10 mouse cellular contexts compared by ENCODE assay signal in the genomic region with DNA sequence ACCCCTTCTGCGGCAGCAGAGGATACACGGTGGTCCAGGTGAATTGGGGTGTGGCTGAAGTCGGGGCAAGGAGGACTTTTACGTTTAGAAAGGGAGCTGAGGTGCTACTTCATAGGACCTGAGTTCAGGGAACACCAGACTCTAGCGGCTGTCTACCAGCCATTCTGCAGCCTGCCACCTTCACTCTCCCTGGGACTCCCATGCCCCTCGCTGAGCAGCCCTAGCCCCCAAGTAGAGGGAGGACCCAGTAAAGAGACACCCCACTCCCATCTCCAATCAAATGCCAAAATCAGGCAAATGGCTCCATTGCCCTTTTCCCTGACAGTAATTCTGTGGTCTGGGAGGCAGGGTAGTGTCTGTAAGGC. TPM values are rescaled to one million over a fixed set of nuclear protein-coding genes. Genes with fewer than 3 reads are reported as not detected.
A peak's percentile ranks its signal among the peaks of the same experiment; 100 is the strongest.
DNase-seq lines count a peak whose midpoint lies in the region; ATAC-seq and TF ChIP-seq lines count a peak whose summit lies in the region.
"Had no signal": no experiment of that assay in that cellular context is flagged by ENCODE, and none has a peak within 500 bp of the region (broad histone marks: within the 10 kb centered on the region; RNA-seq: fewer than 3 reads in every experiment).

No protein-coding gene starts in this region.

- no peak overlapping the region; the same call in 1 of the 2 replicates for H3K9ac ChIP-seq in forebrain, postnatal 0 days
- H3K9ac ChIP-seq in lung, embryonic 14.5 days, result peak overlapping the region; percentile 31; the same call in 1 of the 2 replicates
- peak overlapping the region; percentile 34 for H3K9ac ChIP-seq in liver, embryonic 16.5 days (ENCODE audit: low read depth, low read length)

- no peaks in the 10 kb centered on the region for H3K9me3 ChIP-seq in forebrain, postnatal 0 days (ENCODE audit: low read length)
- no peaks in the 10 kb centered on the region for H3K9me3 ChIP-seq in forebrain, embryonic 10.5 days
- H3K9me3 ChIP-seq in lung, embryonic 14.5 days (ENCODE audit: low read depth, low read length), result no peaks in the 10 kb centered on the region
- H3K9me3 ChIP-seq in liver, embryonic 16.5 days (replicated peaks; ENCODE audit: control insufficient read depth, low read length), result no peaks in the 10 kb centered on the region

- no peak for DNase-seq in forebrain, postnatal 0 days
- no peak for DNase-seq in forebrain, embryonic 10.5 days (ENCODE audit: extremely low spot score, low spot score)
- DNase-seq in lung, embryonic 14.5 days, result no peak
- DNase-seq in lung, postnatal 10 days, result no peak
- no peak for DNase-seq in retina, embryonic 14.5 days (ENCODE audit: low spot score)
- no peak for DNase-seq in layer of hippocampus, postnatal 36 days

- TF ChIP-seq POLR2A in embryonic fibroblast, embryonic 13.5 days (IDR thresholded peaks at IDR 0.05; ENCODE audit: low read depth, low read length), result no peak

- H3K36me3 ChIP-seq in forebrain, postnatal 0 days (ENCODE audit: insufficient read depth), result peaks cover 34% of the 10 kb centered on the region
- H3K36me3 ChIP-seq in forebrain, embryonic 10.5 days (replicated peaks), result peaks cover 41% of the 10 kb centered on the region
- peaks cover 38% of the 10 kb centered on the region for H3K36me3 ChIP-seq in lung, embryonic 14.5 days (ENCODE audit: insufficient read depth)
- H3K36me3 ChIP-seq in liver, embryonic 16.5 days (ENCODE audit: control insufficient read depth, insufficient read depth), result peaks cover 40% of the 10 kb centered on the region

- H3K4me3 ChIP-seq in forebrain, postnatal 0 days (ENCODE audit: low read depth, low read length), result no peak overlapping the region
- no peak overlapping the region; the same call in 1 of the 2 replicates for H3K4me3 ChIP-seq in forebrain, embryonic 10.5 days
- H3K4me3 ChIP-seq in lung, embryonic 14.5 days (ENCODE audit: low read depth, low read length), result peak overlapping the region; percentile 11; the same call in 1 of the 2 replicates
- peak overlapping the region; percentile 15 for H3K4me3 ChIP-seq in embryonic fibroblast, embryonic 13.5 days (ENCODE audit: insufficient read depth, low read length)
- H3K4me3 ChIP-seq in liver, embryonic 16.5 days (ENCODE audit: low read depth, low read length), result peak overlapping the region; percentile 59

- 0 out of 2 replicates have a peak, but pooled peaks have one; percentile 5 for ATAC-seq in forebrain, postnatal 0 days
- peak; percentile 11; the same call in 1 of the 2 replicates for ATAC-seq in lung, embryonic 14.5 days (ENCODE audit: insufficient read depth)
- peak; percentile 4; the same call in 1 of the 2 replicates for ATAC-seq in liver, embryonic 16.5 days (ENCODE audit: low read depth)

- 8% methylated on average over 6 of the region's 6 CpGs for WGBS in forebrain, postnatal 0 days
- WGBS in forebrain, embryonic 10.5 days, result 5% methylated on average over 6 of the region's 6 CpGs
- WGBS in lung, embryonic 14.5 days, result 3% methylated on average over 5 of the region's 6 CpGs
- 5% methylated on average over 6 of the region's 6 CpGs for WGBS in liver, embryonic 16.5 days (ENCODE audit: insufficient replicate concordance)

- no peaks in the 10 kb centered on the region for H3K4me1 ChIP-seq in forebrain, postnatal 0 days (ENCODE audit: insufficient read depth)
- peaks cover 14% of the 10 kb centered on the region for H3K4me1 ChIP-seq in forebrain, embryonic 10.5 days
- H3K4me1 ChIP-seq in lung, embryonic 14.5 days (ENCODE audit: insufficient read depth), result no peaks in the 10 kb centered on the region; the same call in 1 of the 2 replicates
- H3K4me1 ChIP-seq in embryonic fibroblast, embryonic 13.5 days (ENCODE audit: control insufficient read depth, insufficient read depth, low read length), result no peaks in the 10 kb centered on the region
- peaks cover 49% of the 10 kb centered on the region for H3K4me1 ChIP-seq in liver, embryonic 16.5 days (ENCODE audit: control insufficient read depth, low read depth, low read length)

- TF ChIP-seq CTCF in forebrain, postnatal 0 days (IDR thresholded peaks at IDR 0.05; ENCODE audit: low read depth), result no peak
- TF ChIP-seq CTCF in lung, embryonic 14.5 days (IDR thresholded peaks at IDR 0.05; ENCODE audit: low read depth), result no peak
- TF ChIP-seq CTCF in embryonic fibroblast, embryonic 13.5 days (IDR thresholded peaks at IDR 0.05; ENCODE audit: borderline replicate concordance, insufficient read depth, low read length), result no peak

- no peaks in the 10 kb centered on the region for H3K27me3 ChIP-seq in forebrain, postnatal 0 days (ENCODE audit: insufficient read depth, low read length)
- no peaks in the 10 kb centered on the region for H3K27me3 ChIP-seq in forebrain, embryonic 10.5 days (ENCODE audit: poor library complexity, severe bottlenecking)
- H3K27me3 ChIP-seq in lung, embryonic 14.5 days (ENCODE audit: insufficient read depth, low read length), result no peaks in the 10 kb centered on the region
- H3K27me3 ChIP-seq in liver, embryonic 16.5 days (ENCODE audit: control insufficient read depth, insufficient read depth, low read depth, low read length), result no peaks in the 10 kb centered on the region

- no peak overlapping the region for H3K4me2 ChIP-seq in forebrain, postnatal 0 days (ENCODE audit: low read depth)
- peak overlapping the region; percentile 54 for H3K4me2 ChIP-seq in lung, embryonic 14.5 days
- H3K4me2 ChIP-seq in liver, embryonic 16.5 days (ENCODE audit: low read depth, low read length), result peak overlapping the region; percentile 52

- no peak overlapping the region for H3K27ac ChIP-seq in forebrain, postnatal 0 days (ENCODE audit: low read depth, low read length)
- no peak overlapping the region for H3K27ac ChIP-seq in forebrain, embryonic 10.5 days
- no peak overlapping the region for H3K27ac ChIP-seq in lung, embryonic 14.5 days (ENCODE audit: low read depth)
- H3K27ac ChIP-seq in embryonic fibroblast, embryonic 13.5 days (ENCODE audit: insufficient read depth, low read length), result no peak overlapping the region
- peak overlapping the region; percentile 61 for H3K27ac ChIP-seq in liver, embryonic 16.5 days (ENCODE audit: low read length)

RNA-seq across cellular contexts. Expression of a gene that starts 0.3 kb away (rescaled TPM):
- total RNA-seq in forebrain, postnatal 0 days (2014; rRNA removed), result 0.10 and 0.38 TPM in 2 replicates
- 0.10 and 0.19 TPM in 2 replicates for polyA plus RNA-seq in forebrain, postnatal 0 days (2015; fragmentation: Nextera tagmentation; extraction: Ambion mirVana)
- 0.46 and 0.95 TPM in 2 replicates for polyA plus RNA-seq in forebrain, embryonic 10.5 days (2016; fragmentation: Nextera tagmentation; extraction: Ambion mirVana)
- 0.80 and 0.88 TPM in 2 replicates for polyA plus RNA-seq in lung, embryonic 14.5 days (2014; fragmentation: Nextera tagmentation; extraction: Ambion mirVana)
- polyA plus RNA-seq in embryonic fibroblast, embryonic 13.5 days (2011; ENCODE audit: insufficient read length, low read depth, missing spikeins), result 1.5 and 2.9 TPM in 2 replicates
- 10.4 and 10.8 TPM in 2 replicates for polyA plus RNA-seq in liver, embryonic 16.5 days (2015; fragmentation: Nextera tagmentation; extraction: Ambion mirVana)
- under 1 TPM in 1 of 2 experiments, not detected in 1; 0.51 TPM for total RNA-seq in layer of hippocampus, postnatal 36 days (2021)

RNA-seq across cellular contexts. Expression of a gene that starts 15.5 kb away (rescaled TPM):
- 49.8 and 69.9 TPM in 2 replicates for total RNA-seq in forebrain, postnatal 0 days (2014; rRNA removed)
- polyA plus RNA-seq in forebrain, postnatal 0 days (2015; fragmentation: Nextera tagmentation; extraction: Ambion mirVana), result 43.6 and 50.6 TPM in 2 replicates
- 46.8 and 47.7 TPM in 2 replicates for polyA plus RNA-seq in forebrain, embryonic 10.5 days (2016; fragmentation: Nextera tagmentation; extraction: Ambion mirVana)
- polyA plus RNA-seq in lung, embryonic 14.5 days (2014; fragmentation: Nextera tagmentation; extraction: Ambion mirVana), result 58.6 and 59.1 TPM in 2 replicates
- polyA plus RNA-seq in embryonic fibroblast, embryonic 13.5 days (2011; ENCODE audit: insufficient read length, low read depth, missing spikeins), result 58.0 and 71.8 TPM in 2 replicates
- 101 and 112 TPM in 2 replicates for polyA plus RNA-seq in liver, embryonic 16.5 days (2015; fragmentation: Nextera tagmentation; extraction: Ambion mirVana)
- total RNA-seq in layer of hippocampus, postnatal 36 days (2021), result 10 to 100 TPM; 63.3 to 63.4 TPM

RNA-seq across cellular contexts. Expression of a gene that starts 15.6 kb away (rescaled TPM):
- 41.2 and 50.2 TPM in 2 replicates for total RNA-seq in forebrain, postnatal 0 days (2014; rRNA removed)
- polyA plus RNA-seq in forebrain, postnatal 0 days (2015; fragmentation: Nextera tagmentation; extraction: Ambion mirVana), result 12.2 and 17.6 TPM in 2 replicates
- 33.8 and 34.3 TPM in 2 replicates for polyA plus RNA-seq in forebrain, embryonic 10.5 days (2016; fragmentation: Nextera tagmentation; extraction: Ambion mirVana)
- 34.1 and 36.0 TPM in 2 replicates for polyA plus RNA-seq in lung, embryonic 14.5 days (2014; fragmentation: Nextera tagmentation; extraction: Ambion mirVana)
- 29.3 and 31.3 TPM in 2 replicates for polyA plus RNA-seq in embryonic fibroblast, embryonic 13.5 days (2011; ENCODE audit: insufficient read length, low read depth, missing spikeins)
- polyA plus RNA-seq in liver, embryonic 16.5 days (2015; fragmentation: Nextera tagmentation; extraction: Ambion mirVana), result 12.6 and 12.9 TPM in 2 replicates
- total RNA-seq in layer of hippocampus, postnatal 36 days (2021), result 10 to 100 TPM; 52.2 to 61.1 TPM

RNA-seq across cellular contexts. Expression of a gene that starts 51.3 kb away (rescaled TPM):
- total RNA-seq in forebrain, postnatal 0 days (2014; rRNA removed), result 0.33 and 0.46 TPM in 2 replicates
- 0.18 and 0.71 TPM in 2 replicates for polyA plus RNA-seq in forebrain, postnatal 0 days (2015; fragmentation: Nextera tagmentation; extraction: Ambion mirVana)
- 0.43 and 0.47 TPM in 2 replicates for polyA plus RNA-seq in forebrain, embryonic 10.5 days (2016; fragmentation: Nextera tagmentation; extraction: Ambion mirVana)
- not detected in 2 replicates for polyA plus RNA-seq in lung, embryonic 14.5 days (2014; fragmentation: Nextera tagmentation; extraction: Ambion mirVana)
- not detected in 2 replicates for polyA plus RNA-seq in embryonic fibroblast, embryonic 13.5 days (2011; ENCODE audit: insufficient read length, low read depth, missing spikeins)
- not detected in 2 replicates for polyA plus RNA-seq in liver, embryonic 16.5 days (2015; fragmentation: Nextera tagmentation; extraction: Ambion mirVana)
- not detected for total RNA-seq in layer of hippocampus, postnatal 36 days (2021)
- total RNA-seq: hematopoietic stem cell, adult 5-6 weeks had no signal
- polyA plus RNA-seq: limb, embryonic 11.5 days had no signal

Comparison
In these comparisons a context has a peak if more than half of its experiments do, and no peak if none do; other contexts are left out.
1. H3K4me3 ChIP-seq: peak in lung, embryonic 14.5 days (single experiment), embryonic fibroblast, embryonic 13.5 days (single experiment) and liver, embryonic 16.5 days (single experiment); none in forebrain, postnatal 0 days (single experiment) and forebrain, embryonic 10.5 days (single experiment).
2. Peak in every context shown above with its lines, with median percentiles within 50 percentile points of each other: ATAC-seq.